Mouse (Mus musculus): ENCODE measurements at regions not wholly inside any gene's neighbourhood (a gene's known extent, or its start where the extent isn't known, plus 50 kb on each side); places are given as distances from the start of the nearest gene placed in this dataset.
A peak's percentile ranks its signal among the peaks of the same experiment; 100 is the strongest.

DNA sequence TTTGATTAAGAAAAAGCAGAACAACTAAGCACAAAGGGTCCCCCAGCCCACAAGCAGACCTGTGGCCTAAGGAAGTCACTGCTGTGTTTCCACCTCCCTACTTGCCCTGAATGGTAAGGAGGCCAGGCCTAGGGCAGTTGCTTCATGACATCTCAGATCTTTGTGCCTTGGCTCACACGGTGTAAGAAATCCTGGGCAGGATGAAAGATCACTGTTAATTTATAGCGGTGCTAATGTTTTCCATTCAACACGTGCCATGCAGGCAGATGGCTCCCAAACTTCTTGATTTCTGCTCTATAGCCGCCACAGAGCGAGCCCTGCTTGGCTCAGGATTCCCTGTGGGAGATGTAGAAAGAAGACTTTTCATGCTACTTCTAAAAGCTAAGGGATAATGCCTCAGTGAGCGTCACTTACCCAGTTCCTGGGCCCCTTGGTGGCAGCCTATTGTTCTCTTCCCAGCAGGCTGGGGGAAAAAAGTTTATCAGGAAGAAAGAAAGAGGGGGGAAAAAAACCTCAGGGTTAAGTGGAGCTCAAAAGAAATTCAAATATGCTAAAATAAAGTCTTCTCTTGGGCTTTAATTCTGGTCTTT is 327.4 kb downstream of the Adgrl2 start:
- intact Hi-C loops (cut with DNase I): no loop called here
- no peak for DNase-seq

DNA sequence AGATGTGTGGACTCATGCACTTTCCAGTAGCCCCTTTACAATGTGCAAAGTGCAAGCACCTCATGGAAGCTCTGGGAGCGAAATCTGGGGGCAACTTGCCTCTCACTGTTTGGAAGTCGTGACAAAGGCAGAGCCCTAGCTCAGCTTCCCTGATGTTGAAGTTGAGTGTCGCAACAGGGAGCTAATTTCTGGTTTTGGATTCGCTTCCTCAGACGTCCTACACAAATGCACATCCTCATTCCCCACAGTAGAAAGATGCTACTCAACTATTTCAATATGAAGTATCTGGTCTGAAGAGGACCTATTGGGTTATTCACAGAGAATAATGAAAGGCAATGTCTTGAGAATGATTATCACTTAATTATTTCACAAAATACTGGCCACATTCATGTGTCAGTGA is 331.3 kb downstream of the Adgrl2 start:
- intact Hi-C loops (cut with DNase I): no loop called here
- no peak for DNase-seq

DNA sequence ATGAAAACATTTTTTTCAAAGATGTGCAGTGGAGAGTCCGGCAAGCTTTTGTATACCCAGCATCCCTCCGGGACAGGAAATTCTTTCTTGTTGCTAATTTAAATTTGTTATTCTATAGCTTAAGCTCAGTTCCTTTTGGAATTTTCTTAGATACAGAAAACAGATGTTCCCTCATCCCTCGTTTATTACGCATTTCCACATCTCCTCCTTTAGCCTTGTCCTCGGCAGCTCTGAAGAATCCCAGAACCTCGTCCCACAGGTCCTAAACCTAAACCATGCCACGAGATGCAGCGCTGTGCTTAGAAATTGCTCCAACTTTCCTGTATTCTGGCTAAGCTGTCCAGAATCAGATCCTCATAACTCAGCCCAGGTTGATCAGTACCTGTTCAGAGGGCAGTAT is 332.0 kb downstream of the Adgrl2 start:
- intact Hi-C loops (cut with DNase I): no loop called here
- no peak for DNase-seq

DNA sequence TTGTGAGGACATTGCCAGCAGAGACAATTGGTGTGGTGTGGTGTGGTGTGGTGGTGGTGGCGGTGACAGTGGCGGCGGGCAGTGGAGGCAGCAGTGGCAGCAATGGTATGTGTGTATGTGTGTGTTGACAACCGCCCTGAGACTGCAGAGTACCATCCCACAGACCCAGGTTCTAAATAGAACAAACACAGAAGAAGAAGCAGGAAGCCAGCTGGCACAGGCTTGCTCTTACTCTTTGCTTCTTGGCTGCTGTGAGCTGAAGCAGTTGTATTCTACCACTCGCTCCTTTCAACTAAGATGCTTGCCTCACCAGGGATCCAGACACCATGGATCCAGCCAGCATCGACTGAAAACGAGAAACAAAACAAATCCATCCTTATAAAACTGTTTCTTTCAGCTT is 334.2 kb downstream of the Adgrl2 start:
- intact Hi-C loops (cut with DNase I): no loop called here
- DNase-seq: no peak

DNA sequence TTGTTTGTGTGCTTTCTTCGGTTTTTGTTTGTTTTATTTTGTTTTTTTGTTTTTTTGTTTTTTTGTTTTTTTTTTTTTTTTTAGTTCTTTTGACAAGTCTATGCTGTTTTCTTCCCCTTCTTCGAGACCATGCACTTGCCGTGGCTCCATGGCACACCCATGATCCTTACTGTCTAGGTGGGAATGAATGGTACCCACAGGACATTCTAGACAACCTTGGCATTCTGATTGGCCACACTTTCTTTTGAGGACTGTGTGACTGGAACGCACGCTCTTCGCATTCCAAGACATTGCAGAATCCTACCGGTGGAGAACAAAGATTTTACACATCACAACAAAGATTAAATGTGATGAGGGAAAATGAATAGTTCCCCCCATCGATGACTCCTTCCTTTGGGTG is 340.1 kb downstream of the Adgrl2 start:
- intact Hi-C loops (cut with DNase I): no loop called here
- no peak for DNase-seq

DNA sequence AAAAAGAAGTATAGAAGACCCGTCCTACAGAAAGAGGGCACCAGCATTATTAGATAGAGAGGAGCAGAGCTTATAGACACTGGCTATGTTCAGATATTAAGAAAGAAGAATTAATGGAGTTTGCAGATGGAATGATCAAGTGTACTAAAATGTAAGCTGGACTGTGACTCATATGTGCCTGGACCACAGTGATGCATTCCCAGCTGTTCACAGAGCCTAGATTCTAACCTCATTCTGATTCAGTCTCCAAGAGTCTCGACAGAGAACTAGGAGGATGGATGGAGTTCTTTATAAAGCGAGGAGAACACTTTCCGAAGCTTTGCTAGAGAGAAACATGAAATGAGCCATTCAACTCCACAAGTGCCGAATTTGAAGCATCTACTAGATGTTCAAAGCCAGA is 345.4 kb downstream of the Adgrl2 start:
- intact Hi-C loops (cut with DNase I): no loop called here
- DNase-seq: no peak

DNA sequence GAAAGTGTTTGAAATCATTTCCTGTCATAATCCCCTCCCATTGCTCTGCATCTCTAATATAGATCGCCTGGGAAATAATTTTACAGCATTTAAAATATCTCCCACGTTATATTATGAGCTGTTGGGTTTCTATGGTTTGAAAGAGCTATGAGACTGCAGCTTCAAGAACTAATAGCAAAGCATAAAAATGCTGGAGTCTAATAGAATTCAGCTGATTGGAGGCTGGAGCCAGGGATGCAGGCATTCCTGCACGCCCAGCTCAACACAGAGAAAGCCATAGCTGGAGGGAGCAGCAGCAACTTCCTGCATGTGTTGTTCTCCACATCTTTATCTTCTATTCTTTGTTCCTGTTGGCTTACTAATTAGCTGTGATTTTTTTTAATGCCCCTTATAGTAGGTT is 348.8 kb downstream of the Adgrl2 start:
- intact Hi-C loops (cut with DNase I): no loop called here
- DNase-seq: no peak

DNA sequence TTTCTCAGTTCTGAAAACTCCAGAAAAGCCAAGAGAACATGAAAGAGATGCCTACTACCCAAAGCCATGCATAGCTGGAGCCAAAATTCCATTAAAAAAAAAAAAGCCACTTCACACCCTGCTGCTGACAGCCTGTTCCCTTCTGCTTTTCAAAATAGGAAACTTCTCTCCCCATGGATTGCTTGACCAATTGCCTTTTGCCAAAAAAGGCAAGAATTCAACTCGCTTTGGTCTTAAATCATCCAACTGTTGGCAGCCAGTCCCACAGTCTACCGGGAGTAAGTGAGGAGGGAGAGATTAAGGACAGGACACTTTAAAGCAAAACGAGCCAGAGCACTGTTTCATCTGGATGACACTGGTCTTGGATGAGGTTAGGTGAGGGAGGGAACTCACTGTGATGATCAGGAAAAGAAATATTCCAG is 349.7 kb downstream of the Adgrl2 start:
- peak in 1 of 2 experiments; percentile 71 for DNase-seq
- intact Hi-C loops (cut with DNase I): no loop called here

DNA sequence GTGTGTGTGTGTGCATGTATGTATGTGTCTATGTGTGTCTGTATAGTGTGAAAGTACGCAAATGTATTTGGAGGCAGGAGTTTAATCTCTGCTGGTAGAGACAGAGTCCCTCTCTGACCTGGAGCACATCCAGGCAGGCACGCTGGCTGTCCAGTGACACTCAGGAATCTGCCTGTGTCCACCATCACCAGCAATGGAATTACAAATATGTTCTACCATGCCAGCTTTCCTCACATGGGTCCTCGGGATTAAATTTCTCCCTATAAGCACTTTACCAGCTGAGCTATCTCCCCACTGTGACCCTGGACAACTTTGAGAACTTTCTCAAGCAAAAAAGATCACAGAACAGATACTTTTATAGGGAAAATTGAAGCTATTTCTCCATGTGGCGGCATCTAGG is 355.3 kb downstream of the Adgrl2 start:
- DNase-seq: no peak
- intact Hi-C loops (cut with DNase I): no loop called here

DNA sequence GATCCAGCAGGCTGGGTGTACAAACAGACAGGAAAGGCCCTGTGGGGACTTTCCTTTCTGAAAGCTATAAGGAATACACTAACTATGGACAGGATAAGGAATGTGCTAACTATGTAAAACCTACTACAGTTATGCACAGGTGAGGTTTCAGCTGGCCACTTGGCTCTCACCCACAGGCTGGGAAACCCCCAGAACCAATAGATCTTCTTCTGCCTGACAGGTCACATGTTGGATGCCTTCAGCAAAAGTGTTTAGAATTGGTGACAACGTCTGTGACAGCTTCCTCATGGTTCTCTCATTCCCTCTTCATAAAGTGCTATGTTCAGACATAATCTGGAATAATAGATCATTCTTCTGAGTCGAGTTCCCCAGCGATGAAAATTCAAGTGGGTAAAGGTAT is 356.0 kb downstream of the Adgrl2 start:
- intact Hi-C loops (cut with DNase I): no loop called here
- DNase-seq: no peak

DNA sequence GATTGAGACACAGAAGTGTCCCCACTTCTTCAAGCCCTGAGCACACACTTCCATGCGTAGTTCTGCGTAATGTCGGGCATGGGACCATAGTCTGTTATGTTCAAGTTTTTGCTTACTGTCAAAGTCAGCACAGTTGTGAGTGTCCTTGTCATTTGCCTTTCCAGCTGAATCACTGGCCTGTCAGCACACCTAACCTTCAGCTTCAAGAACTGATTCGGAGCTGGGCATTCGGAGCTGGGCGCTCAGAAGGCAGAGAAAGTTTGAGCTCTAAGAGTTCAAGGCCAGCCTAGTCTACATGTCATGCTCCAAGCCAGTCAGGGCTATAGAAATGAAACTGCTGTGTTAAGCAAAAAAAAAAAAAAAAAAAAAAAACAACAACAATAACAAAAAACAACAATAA is 357.1 kb downstream of the Adgrl2 start:
- intact Hi-C loops (cut with DNase I): no loop called here
- no peak for DNase-seq

DNA sequence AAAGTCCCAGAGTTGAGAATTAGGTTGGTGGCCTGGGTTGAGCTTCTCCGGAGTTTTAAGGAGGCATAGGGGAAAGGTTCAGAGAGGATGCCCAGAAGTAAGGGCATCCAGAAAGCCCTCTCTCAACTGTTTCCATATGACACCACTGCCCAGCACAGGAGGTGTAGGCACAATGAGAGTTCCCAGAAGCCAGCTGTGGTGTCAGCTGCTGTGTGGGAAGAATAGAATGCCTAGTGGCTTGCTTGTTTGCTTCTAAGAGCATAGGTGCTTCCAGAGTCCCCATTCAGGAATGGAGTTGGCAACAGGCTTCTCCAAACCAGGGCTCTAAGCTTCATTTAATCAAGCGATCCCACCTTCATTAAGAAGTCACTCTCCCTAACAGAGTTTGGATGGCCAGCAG is 357.9 kb downstream of the Adgrl2 start:
- DNase-seq: no peak
- intact Hi-C loops (cut with DNase I): no loop called here

DNA sequence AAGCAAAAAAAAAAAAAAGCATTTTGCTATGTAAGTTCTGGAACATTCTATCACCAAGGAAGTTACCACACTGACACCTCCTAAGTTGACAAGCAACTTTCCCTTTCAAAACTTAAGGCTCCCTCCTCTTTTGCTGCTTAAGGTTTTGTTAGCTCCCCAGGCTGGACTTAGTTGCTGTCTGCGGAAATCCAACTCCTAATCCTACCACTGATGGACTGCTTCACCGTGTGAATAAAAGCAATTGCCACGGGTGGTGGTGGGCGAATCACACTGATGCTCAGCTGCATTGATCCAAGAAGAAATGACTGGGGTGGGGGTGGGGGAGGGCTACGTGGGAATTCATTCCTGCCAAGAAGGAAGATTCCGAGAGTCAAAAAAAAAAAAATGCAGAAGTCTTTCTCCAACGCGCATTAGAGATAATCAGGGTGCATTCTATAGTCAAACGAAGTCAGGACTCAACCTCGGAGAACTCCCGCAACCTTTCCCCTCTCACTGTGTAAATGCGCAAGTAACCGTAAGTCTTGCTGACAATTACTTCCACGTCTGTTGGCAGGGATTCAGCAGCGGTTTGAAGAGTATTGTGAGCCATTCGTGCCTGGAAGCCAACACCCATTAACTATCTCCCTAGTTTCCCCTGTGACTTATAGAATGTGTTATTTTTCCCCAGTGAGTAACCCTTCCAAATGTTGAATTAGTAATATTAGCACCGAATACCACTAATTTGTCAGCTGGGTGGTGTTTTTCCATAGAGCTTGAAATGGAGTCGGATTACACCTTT is 358.8 kb downstream of the Adgrl2 start:
- intact Hi-C loops (cut with DNase I): no loop called here
- DNase-seq: no peak

DNA sequence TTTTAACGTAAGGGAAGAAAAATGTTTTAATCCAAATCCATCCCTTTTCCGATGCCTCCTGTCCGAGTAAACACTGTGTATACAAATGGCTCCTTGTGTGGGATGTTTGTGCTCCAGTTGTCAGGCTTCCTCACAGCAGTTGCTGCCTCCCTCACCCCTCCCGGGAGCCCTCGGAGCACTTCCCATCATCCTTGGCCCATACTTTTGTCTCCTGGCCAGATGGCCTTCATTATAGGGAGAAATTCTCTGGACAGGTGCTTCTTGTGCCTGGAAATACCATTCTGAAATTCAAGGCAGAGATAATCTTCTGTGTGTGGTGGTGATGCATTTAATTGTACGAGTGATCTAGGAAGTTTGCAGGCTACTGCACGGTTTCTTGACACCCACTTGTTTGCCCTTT is 359.5 kb downstream of the Adgrl2 start:
- intact Hi-C loops (cut with DNase I): no loop called here
- DNase-seq: no peak

DNA sequence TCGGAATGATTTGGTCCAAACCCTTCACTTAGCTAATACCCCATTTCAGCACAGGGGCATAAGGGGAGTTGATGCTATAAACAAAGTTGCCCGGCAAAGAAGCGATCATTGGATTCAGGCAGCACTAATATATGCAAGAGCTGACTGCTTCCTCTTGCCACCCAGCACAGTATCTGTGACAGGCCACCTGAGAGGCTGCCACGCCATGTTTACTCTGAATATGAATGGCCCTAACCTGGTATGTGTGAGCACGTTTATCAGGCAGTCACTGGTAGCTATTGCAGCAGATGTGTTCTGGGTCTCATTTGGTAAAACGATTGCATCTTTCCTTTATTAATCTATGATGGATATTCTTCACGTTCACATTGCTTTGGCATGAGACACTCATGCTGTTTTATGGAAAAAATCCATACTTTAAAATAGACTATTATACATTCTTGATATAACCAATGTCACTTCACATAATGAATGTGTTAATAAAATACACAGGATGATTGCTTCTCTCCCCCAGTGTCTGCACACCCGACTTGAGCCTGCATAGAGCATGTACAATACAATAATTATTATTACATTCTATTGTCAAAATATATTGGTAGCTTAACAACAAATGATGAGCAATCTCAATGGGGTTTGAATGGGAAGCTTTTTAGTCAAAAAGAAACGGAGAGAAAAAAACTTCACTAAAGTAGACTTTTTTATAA is 375.2 kb downstream of the Adgrl2 start:
- DNase-seq: no peak
- intact Hi-C loops (cut with DNase I): no loop called here

DNA sequence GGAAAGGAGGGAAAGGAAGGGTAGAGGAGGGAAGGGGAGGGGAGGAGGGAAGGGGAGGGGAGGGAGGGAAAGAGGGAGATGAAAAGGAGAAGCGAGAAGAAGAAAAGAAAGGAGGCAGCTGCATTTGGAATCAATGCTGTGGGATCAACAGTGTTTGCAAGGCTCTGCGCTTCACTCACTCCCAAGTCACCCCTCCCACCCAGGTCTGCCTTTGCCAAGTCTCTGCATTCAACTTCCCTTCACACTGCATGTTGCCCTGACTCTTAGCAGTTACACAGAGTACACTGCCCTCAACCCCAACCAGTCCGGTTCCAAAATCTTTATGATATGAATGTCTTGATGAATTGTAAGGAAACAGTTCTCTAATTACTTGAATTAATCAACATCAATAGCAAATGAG is 376.9 kb downstream of the Adgrl2 start:
- intact Hi-C loops (cut with DNase I): no loop called here
- no peak for DNase-seq

DNA sequence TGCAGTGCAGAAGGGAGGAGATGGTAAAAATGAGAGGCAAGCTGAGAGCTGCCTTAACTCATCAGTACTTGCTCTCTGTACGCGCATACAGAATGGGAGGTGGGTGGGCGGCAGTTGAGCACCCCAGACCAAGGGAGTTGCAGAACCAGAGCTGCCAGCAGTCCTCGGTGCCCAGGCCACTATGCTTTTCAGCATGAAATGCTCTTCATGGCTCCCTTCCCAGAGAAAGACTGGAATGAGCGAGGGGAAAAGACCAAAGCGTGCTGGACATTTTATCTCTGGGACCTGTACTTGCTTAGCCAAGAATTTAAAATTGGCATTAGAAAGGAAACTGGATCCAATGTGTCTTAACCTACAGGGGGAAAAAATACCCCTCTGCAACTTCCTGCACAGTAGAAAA is 387.1 kb downstream of the Adgrl2 start:
- no peak for DNase-seq
- intact Hi-C loops (cut with DNase I): no loop called here

DNA sequence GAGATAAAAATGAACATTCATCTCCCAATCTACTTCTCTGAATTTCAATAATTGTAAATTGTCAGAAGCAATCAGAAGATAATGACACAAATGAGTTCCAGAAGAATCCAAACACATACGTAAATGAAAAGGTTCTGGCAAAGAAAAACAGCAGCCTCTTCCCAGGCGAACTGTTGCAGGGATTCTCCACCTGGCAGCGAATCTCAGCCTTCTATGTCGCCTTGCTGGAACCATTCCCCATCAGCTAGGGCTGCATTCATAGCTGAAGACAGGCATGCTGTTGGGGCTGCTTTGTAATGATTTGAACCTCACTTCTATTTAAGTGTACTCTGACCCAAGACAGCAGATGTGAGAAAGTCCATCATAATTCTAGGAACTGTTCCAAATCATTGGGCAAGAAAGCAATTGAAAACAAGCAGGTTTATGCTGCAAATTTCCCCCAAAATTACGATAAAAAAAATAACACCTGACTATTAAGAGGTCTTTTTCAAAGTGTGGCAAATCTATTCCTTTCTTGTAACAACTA is 387.6 kb downstream of the Adgrl2 start:
- DNase-seq: no peak
- intact Hi-C loops (cut with DNase I): no loop called here

DNA sequence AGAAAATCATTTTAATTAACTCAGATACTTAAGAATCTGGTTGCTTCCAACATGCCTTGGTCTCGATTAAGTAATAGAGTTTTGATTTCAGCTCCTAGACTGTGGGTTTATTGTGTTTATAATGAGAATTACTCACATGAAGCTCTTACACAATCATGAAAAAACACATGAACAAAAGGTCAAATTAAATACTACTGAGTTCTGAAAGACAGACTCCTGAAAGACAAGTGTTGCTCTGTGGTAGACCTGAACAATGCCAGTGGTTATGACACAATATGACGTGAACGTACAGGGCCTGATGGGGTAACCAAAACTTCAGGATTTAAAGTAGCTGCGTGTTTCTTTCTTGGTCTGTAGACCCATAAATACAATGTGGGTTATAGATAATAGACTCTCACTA is 394.8 kb downstream of the Adgrl2 start:
- intact Hi-C loops (cut with DNase I): no loop called here
- no peak for DNase-seq

DNA sequence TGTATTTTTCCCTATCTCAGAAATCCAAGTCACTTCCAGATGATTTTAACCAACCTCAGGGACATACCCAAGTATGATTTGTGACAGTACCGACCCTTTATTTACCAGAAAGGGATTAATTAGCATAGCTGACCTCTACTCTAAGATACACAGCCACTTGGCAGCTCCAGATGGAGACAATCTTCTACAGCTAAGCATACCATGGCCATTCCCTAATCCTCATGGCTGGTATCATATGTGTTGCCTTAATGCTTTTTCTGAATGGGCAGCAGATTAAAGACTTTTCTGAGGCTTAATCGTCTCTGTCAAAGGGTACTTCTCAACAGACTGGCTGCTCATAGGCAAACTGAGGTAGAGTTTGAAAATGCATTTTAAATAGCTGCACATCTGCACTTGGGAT is 400.8 kb downstream of the Adgrl2 start:
- intact Hi-C loops (cut with DNase I): no loop called here
- no peak for DNase-seq

DNA sequence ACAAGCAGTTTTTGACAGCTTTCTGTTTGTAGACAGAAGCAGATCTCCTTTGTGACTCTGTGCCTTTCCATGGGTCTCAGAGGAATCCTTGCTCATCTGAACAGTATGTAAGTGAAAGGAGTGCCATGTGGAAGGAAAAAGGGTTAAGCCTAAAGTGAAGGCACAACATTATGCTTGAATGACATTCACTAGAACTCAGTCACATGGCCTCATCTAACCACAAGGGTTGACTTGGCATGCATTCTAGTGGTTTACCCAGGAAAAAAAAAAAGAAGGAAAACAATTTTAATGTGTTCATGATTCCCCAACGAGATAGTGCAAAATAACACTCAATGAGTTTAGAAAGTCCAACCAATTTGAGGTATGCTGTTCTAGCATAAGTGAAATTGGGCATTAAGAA is 414.6 kb downstream of the Adgrl2 start:
- DNase-seq: no peak
- intact Hi-C loops (cut with DNase I): no loop called here

DNA sequence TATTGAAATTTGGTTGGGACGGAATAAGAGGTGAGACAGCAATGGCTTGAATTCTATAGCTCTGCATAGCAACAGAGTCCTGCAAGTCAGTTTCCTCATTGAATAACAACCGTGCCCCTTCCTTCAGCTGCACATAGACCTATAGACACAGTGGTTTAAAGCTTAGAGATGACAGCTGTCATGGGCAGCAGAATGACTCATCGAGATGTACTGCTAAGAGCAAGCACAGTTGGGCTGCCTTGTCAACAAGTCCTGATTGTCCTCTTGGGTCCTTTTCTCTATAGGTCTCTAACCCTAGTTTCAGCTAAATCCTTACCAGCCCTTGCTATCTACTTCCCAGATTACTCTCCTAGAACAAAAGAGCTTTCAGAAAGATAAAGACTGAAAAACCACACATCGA is 417.9 kb downstream of the Adgrl2 start:
- DNase-seq: no peak
- intact Hi-C loops (cut with DNase I): no loop called here
